Mouse (Mus musculus): ENCODE data around the gene Fer.

The Fer gene

GRCm38 (mm10) chr17:63863012-63863630 is at the start of gene Fer:
Gene Fer (plus strand): TSS chr17:63863062.
- peak; percentile 86 for DNase-seq

- peak; percentile 45 for DNase-seq
These were observed 49.3 kb upstream of the Fer start for GRCm38 (mm10) chr17:63813552-63813951.

- peak; percentile 49 for DNase-seq
These were observed 44.3 kb upstream of the Fer start for GRCm38 (mm10) chr17:63818444-63819027.

GRCm38 (mm10) chr17:63824141-63824540 is 38.7 kb upstream of the Fer start:
- DNase-seq, result peak; percentile 58

- peak; percentile 80 for DNase-seq
These were observed 36.7 kb upstream of the Fer start for GRCm38 (mm10) chr17:63826196-63826595.

- DNase-seq, result peak; percentile 79
These were observed 36.1 kb upstream of the Fer start for GRCm38 (mm10) chr17:63826767-63827166.

GRCm38 (mm10) chr17:63828561-63829332 is 34.1 kb upstream of the Fer start:
- peak; percentile 66 for DNase-seq

GRCm38 (mm10) chr17:63831550-63831949 is 31.3 kb upstream of the Fer start:
- peak; percentile 49 for DNase-seq

GRCm38 (mm10) chr17:63836223-63836622 is 26.6 kb upstream of the Fer start:
- no peak for DNase-seq

- DNase-seq, result peak; percentile 31
These were observed 26.2 kb upstream of the Fer start for GRCm38 (mm10) chr17:63836641-63837040.

GRCm38 (mm10) chr17:63838144-63838543 is 24.7 kb upstream of the Fer start:
- peak; percentile 49 for DNase-seq

- DNase-seq, result peak; percentile 55
These were observed 23.1 kb upstream of the Fer start for GRCm38 (mm10) chr17:63839636-63840269.

- peak; percentile 60 for DNase-seq
These were observed 20.6 kb upstream of the Fer start for GRCm38 (mm10) chr17:63842226-63842625.

GRCm38 (mm10) chr17:63844936-63845335 is 17.9 kb upstream of the Fer start:
- DNase-seq, result no peak

- DNase-seq, result peak; percentile 78
These were observed 17.1 kb upstream of the Fer start for GRCm38 (mm10) chr17:63845766-63846165.

- DNase-seq, result no peak
These were observed 13.7 kb upstream of the Fer start for GRCm38 (mm10) chr17:63849151-63849550.

GRCm38 (mm10) chr17:63849566-63849965 is 13.3 kb upstream of the Fer start:
- peak; percentile 99 for DNase-seq

- DNase-seq, result peak; percentile 85
These were observed 12.8 kb upstream of the Fer start for GRCm38 (mm10) chr17:63850016-63850415.

- no peak for DNase-seq
These were observed 5.8 kb upstream of the Fer start for GRCm38 (mm10) chr17:63857023-63857544.

- DNase-seq, result peak; percentile 49
These were observed 1.9 kb upstream of the Fer start for GRCm38 (mm10) chr17:63860988-63861387.

- no peak for DNase-seq
These were observed 463 bp upstream of the Fer start for GRCm38 (mm10) chr17:63862399-63862798.

- peak; percentile 100 for DNase-seq
These were observed 836 bp downstream of the Fer start, which contains the start of gene A930002H24Rik for GRCm38 (mm10) chr17:63863647-63864149. Gene A930002H24Rik (minus strand): TSS chr17:63863791.

- no peak for DNase-seq
These were observed 1.3 kb downstream of the Fer start for GRCm38 (mm10) chr17:63864171-63864571.
